Mouse (Mus musculus): ENCODE measurements around the gene Fam78a.

DNA sequence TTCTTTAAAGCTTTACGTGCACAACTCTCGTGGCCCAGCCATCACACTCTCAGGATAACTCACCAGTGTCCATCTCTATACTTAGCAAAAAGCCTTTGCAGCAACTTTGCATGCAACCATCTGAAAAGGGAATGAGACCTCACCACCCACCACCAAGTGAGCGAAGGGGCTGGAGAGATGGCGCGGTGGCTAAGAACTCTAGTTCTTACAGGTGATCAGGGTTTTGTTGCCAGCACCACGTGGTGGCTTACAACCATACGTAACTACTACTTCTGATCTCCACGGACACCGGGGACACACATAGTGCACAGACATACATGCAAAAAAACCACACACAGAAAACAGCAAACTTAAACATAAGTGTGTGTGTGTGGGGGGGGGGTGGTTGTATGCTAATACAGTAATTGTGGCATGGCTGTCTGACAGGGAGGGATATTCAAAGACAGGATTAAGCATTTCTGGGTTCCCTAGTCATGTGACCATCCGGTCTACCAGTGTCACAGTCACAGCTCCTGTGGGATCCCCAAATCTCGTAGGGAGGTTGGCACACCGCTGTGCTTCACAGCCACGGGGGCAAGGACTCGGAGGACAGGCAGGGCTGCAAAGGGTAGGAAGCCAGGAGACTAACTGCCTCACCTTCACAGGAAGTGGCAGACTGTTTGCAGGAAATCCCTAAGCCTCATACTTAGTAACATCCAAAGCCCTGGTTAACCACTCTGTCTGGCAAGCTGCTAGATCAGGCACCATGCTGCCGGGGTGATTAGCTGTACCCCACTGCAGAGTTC lies 21.8 kb downstream of the Fam78a start:
- TF ChIP-seq CTCF (IDR thresholded peaks at IDR 0.05; ENCODE audit: low read depth) (no peak), EP300 (IDR thresholded peaks at IDR 0.05; ENCODE audit: low read depth) (no peak)

Measured in liver, postnatal 0 days (tissue).